Mouse (Mus musculus) CD4-positive, CD25-positive, alpha-beta regulatory T cell, adult 9 weeks (primary cell): Measurements from ENCODE around the gene Nphs1. TPM values are rescaled to one million over a fixed set of nuclear protein-coding genes. Genes with fewer than 3 reads are reported as not detected.

Experiments used
- polyA plus RNA-seq: library from polyadenylated mRNA; unstranded; fragments of 100-300 nt; shearing (Covaris generic); gene quantifications from one replicate; pipeline ENCODE4 v1.2.1, GENCODE M21; 2017

Nphs1 gene
- polyA plus RNA-seq: not detected

DNA sequence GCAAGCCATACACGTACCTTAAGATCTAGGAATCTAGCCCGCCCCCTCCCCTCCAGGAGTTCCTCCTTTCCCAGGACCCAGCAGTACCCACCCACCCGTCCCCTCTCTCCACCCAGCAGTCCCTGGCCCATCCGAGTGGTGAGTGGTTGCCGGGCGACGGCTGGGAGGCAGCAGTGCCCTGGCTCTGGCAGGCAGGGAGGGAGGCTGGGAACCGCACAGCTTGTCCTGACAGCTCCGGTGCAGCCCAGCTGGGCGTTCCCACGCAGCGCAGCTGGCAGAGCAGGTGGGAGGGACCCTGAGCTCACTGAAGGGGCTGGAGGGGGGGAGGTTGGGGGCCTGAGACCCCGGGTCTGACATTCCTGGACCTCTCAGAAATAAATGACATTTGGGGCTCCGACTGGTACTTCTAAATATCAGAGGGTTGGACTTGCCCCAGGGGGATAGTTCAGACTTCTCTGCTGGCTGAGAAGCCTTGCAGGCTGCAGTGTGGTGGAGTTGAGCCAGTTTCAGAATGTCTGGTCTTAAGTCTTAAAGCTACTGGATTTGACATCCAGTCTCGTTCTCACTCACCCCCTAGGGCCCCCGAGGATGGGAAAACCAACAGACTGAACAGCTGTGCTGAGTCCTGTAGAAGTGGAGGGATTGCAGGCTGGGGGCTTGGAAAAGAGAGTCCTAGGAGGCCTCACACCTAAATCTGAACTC, at the start of gene Nphs1, which contains the start of gene Kirrel2:
TSS of gene Nphs1 (plus strand) at position 687 of the 702 bp plus-strand sequence.
TSS of gene Kirrel2 (minus strand) at position 62 of the 702 bp plus-strand sequence.

DNA sequence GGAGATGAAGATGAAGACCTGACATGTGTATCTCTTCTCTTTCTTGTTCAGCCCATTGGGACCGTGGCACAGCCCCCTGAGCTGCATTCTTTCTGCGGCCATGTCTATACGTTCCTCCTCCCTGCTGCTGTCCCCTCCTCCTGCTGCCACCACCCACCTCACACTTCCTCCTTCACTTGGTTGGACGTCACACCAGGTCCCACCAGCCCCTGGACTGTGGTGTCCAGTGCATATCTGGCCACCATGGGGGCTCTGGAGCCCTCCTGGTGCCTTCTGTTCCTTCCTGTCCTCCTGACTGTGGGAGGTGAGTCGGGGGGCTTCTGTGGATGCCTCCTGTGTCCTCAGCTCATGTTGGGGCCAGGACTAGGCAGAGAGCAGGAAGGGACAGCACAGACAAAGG, 44.5 kb upstream of the Nphs1 start, which contains the start of gene Tyrobp:
TSS of gene Tyrobp (plus strand) at position 165 of the 400 bp plus-strand sequence.

DNA sequence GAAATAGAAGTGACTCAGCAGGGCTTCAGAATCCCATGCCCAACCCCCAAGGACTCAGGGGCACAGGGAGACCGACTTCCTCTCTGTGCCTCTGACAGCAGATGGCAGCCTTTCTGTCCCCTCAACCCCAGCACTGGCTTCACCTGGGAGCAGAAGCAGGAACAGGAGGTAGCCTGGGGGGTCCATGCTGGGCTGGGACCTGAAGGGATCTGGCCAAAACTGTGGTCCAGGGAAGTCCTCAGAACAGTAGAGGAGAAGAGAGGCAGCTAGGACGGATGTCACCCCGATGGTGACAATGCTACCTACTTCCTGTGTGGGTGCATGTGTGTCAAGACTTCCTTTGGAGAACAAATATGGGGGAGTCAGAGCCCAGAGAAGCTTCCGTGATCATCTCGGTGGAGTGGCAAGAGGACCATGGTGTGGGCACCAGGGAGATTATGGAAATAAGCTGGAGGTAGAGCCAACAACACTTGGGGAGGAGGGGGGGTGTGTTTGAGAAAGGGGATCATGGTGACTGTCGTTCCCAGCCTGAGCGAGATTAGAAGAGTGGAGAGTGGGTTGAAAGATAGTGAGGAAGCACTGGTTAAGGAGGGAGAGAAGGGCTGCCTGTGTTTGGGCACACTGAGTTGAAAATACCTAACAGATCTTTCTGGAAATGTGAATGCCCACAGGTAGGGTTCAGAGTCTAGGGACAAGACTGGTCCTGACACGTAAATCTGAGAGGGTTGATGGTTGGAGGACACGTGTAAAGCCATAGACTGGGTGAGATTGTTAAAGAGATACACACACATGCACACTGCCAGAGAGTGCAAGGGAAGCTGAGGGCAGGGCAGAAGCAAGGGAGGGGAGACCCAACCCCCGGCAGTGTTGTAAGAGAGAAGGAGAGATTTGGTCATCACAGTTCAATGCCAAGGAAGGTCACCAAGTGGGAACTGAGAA, 38.3 kb upstream of the Nphs1 start, which contains the start of gene Hcst:
TSS of gene Hcst (minus strand) at position 294 of the 939 bp plus-strand sequence.

DNA sequence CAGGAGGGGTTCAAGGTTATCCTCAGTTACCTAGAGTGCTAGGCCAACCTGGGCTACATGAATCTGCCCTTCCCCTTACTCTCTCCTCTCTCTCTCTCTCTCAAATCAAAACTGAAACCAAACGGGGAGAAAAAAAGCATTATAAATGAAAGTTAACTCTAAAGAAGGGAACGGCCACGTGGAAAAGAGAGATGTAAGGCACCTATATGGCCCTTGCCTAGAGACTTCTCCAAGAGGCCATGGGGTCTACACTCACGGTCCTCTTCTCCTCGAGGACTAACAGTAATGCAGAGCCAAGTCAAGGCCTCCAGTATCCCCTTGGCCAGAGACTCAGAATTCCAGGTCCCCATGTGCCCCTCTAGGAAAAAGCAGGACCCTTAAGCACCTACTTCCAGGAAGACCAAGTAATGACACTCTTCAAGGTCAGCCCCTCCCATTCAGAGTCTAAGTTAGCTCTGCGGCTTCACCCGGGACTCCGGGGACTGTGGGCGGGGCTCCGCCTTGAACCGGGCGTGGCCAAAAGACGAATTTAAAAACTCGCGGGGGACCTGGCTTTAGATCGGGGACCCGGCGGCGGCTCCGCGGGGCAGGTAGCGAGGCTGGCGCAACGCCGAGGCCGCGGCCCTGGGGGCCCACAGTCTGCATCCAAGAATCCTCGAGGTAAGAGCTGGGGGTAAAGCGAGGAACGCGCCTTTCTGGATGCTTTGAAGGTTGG, 36.8 kb upstream of the Nphs1 start, which contains the start of gene Nfkbid:
TSS of gene Nfkbid (plus strand) at position 558 of the 715 bp plus-strand sequence.

DNA sequence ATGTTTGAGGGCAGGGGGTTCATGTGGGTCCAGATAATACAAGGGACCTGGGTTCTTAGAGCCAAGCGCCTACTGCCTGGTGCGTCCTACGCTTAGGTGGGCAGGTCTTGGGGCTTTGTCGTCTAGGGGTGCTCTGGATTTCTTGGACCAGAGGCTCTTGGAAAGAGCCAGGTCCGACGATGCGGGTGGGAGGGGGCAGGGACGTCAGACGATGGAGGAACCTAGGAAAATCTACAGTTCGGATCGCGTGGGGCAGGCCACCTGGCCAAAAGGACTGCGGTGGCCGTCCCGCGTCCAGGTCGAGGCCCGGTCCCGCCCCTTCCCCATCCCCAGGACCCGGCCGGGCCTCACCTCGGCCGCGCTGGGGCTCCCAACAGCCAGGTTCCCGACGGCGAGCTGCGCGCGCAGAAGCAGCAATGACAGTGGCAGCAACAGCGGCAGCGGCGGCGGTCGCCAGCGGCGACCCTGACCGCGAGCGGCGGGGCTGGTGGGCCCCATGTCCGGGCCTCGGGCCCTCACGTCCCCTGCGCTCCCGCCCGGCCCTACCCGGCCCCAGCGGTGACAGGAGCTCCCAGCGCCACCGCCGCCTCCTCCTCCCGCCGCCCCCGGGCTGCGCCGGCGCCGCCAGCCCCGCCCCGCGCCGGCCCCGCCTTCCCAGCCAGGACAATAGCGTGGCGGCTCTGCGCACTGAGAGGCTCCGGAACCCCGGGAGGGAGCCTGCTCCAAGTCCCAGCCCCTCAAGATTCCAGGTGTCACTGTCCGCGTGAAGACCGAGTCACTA, 13.0 kb upstream of the Nphs1 start, which contains the start of gene Aplp1:
TSS of gene Aplp1 (minus strand) at position 565 of the 781 bp plus-strand sequence.

DNA sequence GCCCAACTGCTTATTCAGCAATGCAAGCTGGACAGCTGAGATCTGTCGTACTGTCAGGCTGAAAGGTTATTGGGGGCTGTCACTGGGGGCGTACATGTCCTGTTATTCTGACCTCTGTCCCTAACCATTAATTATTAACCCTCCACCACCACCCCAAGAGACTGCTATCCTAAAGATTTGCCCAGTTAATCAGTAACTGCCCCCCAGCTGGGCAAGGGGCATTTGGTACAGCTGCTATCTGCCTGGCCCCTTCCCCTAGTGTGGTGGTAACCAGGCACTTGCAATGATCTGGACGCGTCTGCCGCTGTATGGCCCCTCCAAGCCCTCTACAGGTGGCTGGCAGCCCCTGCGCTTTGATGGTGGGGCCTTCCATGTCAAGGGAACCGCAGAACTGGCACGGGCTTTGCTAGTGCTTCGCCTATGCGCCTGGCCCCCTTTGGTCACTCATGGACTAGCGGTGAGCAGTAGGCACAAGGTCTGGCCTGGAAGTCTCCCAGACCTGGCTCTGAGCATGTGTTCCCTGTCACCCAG, 35.4 kb downstream of the Nphs1 start, which contains the start of gene Prodh2:
TSS of gene Prodh2 (plus strand) at position 222 of the 531 bp plus-strand sequence.

DNA sequence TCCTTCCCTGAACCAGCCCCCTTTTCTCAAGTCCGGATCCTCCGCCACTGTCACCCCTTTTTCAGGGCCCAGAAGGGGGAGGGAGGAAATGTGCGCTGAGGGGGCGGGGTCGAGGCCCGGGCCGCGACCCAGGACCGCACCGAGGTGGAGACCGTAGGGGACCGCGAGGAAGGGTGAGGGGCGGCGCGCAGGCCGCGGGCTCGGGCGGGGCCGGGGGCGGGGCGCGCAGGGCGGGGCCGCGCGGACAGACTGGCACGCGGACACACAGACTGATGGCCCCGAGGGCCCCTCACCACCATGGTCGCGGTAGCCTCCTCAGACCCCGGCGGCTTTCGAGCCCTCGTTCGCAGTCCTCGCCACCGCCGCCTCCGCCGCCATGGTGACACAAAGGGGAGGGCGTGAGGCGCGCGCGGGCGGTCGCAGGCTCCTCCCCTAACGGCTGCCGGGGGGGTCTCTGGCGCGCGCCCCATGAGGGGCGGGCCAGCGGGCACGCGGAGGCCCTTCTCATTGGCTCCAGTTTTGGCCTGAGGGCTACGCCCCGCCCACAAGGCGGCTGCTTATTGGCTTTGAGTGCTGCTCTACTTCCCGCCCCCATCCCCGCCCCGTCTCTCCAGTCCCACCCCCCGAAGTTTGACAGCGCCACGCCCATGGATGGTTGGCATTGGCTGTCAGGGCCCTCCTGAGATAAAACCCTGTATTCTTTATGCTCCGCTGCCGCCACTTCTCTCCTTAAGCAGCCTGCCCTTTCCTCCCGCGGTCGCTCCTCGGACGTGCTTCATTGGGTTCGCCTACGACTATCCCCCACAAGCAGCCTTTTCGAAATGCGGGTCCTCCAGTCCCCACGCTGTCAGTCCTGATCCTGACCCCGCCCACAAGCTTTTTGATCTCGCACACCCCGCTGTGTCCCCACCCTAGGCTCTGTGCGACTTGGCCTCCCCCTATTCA, 76.8 kb downstream of the Nphs1 start, which contains the start of gene Arhgap33:
TSS of gene Arhgap33 (minus strand) at position 428 of the 945 bp plus-strand sequence.

Other genes with a start within 250 kb of the Nphs1 start
- gene Polr2i, start 226.4 kb upstream of the Nphs1 start, polyA plus RNA-seq: 69.2 TPM
- 134 TPM for gene Tbcb, start 226.0 kb upstream of the Nphs1 start, polyA plus RNA-seq
- not detected for gene Ovol3, start 222.6 kb upstream of the Nphs1 start, polyA plus RNA-seq
- 0.69 TPM for gene Thap8, start 178.2 kb upstream of the Nphs1 start, polyA plus RNA-seq
- 5.3 TPM for gene Wdr62, start 177.9 kb upstream of the Nphs1 start, polyA plus RNA-seq
- 4.2 TPM for gene Clip3, start 166.6 kb upstream of the Nphs1 start, polyA plus RNA-seq
- 157 TPM for gene Alkbh6, start 149.6 kb upstream of the Nphs1 start, polyA plus RNA-seq
- 13.5 TPM for gene Syne4, start 143.5 kb upstream of the Nphs1 start, polyA plus RNA-seq
- not detected for gene E130208F15Rik, start 136.6 kb upstream of the Nphs1 start, polyA plus RNA-seq
- 7.4 TPM for gene Sdhaf1, start 134.4 kb upstream of the Nphs1 start, polyA plus RNA-seq
- gene Lrfn3, start 95.5 kb upstream of the Nphs1 start, polyA plus RNA-seq: not detected
- gene Tyrobp, start 44.6 kb upstream of the Nphs1 start, polyA plus RNA-seq: 7.0 TPM
- 514 TPM for gene Hcst, start 38.5 kb upstream of the Nphs1 start, polyA plus RNA-seq
- gene Nfkbid, start 36.6 kb upstream of the Nphs1 start, polyA plus RNA-seq: 102 TPM
- 3.1 TPM for gene Aplp1, start 12.8 kb upstream of the Nphs1 start, polyA plus RNA-seq
- gene Kirrel2, start 625 bp upstream of the Nphs1 start, polyA plus RNA-seq: not detected
- not detected for gene Prodh2, start 35.3 kb downstream of the Nphs1 start, polyA plus RNA-seq
- 1.8 TPM for gene Arhgap33, start 76.7 kb downstream of the Nphs1 start, polyA plus RNA-seq
- 5.2 TPM for gene Hspb6, start 93.9 kb downstream of the Nphs1 start, polyA plus RNA-seq
- 10.0 TPM for gene Proser3, start 94.0 kb downstream of the Nphs1 start, polyA plus RNA-seq
- 117 TPM for gene Lin37, start 101.5 kb downstream of the Nphs1 start, polyA plus RNA-seq
- 68.8 TPM for gene U2af1l4, start 105.0 kb downstream of the Nphs1 start, polyA plus RNA-seq
- 97.7 TPM for gene Gm49396, start 105.0 kb downstream of the Nphs1 start, polyA plus RNA-seq
- 274 TPM for gene Psenen, start 105.3 kb downstream of the Nphs1 start, polyA plus RNA-seq
- gene Igflr1, start 107.1 kb downstream of the Nphs1 start, polyA plus RNA-seq: 171 TPM
- gene Kmt2b, start 130.4 kb downstream of the Nphs1 start, polyA plus RNA-seq: 8.9 TPM
- 15.6 TPM for gene Zbtb32, start 140.6 kb downstream of the Nphs1 start, polyA plus RNA-seq
- 0.65 TPM for gene Upk1a, start 154.5 kb downstream of the Nphs1 start, polyA plus RNA-seq
- gene Cox6b1, start 167.8 kb downstream of the Nphs1 start, polyA plus RNA-seq: 713 TPM
- gene Etv2, start 177.5 kb downstream of the Nphs1 start, polyA plus RNA-seq: not detected
- gene Rbm42, start 192.0 kb downstream of the Nphs1 start, polyA plus RNA-seq: 195 TPM
- gene Haus5, start 206.7 kb downstream of the Nphs1 start, polyA plus RNA-seq: 40.4 TPM
- not detected for gene Pmis2, start 213.3 kb downstream of the Nphs1 start, polyA plus RNA-seq
- not detected for gene 2200002J24Rik, start 240.6 kb downstream of the Nphs1 start, polyA plus RNA-seq